Mouse (Mus musculus): Measurements from ENCODE around the gene Osbpl10.

DNA sequence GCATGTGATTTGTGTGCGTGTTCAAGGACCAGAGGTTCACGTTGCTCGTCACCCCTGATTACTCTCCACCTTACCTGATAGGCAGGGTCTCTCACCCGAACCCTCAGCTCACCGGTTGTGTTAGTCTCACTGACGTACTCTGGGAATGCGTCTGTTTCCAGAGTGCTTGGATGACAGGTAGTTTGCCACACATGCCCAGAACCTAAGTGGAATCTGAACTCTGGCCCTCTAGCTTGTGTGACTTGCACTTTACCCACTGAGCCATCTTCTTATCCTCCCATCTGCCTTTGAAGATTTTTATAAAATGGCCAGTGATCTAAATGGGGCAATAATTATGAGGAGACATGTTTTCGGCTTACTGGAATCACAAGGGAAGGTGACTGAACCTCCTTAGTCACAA, 68.3 kb downstream of the Osbpl10 start:
- TF ChIP-seq POLR2A (IDR thresholded peaks at IDR 0.05; ENCODE audit: insufficient read depth, low read depth, low read length) (no peak), CTCF (IDR thresholded peaks at IDR 0.05; ENCODE audit: insufficient read depth, low read depth, low read length) (no peak)
